Mouse (Mus musculus) midbrain, embryonic 16.5 days (tissue): Measurements from ENCODE around the gene Mrgprg. TPM values are rescaled to one million over a fixed set of nuclear protein-coding genes. Genes with fewer than 3 reads are reported as not detected.

Source experiments
- ATAC-seq: fragments of 200-750 bp; cut with Nextera tagmentation; 2 replicates; pipeline ENCODE4 v1.8.0; 2017; ENCODE audit warnings: moderate TSS enrichment
- H3K27ac ChIP-seq: fragments of 300-500 bp; sonication (generic); 2 replicates; pipeline ENCODE4 v1.5.1; 2014; ENCODE audit warnings: mild to moderate bottlenecking, low read length, mixed read lengths
- H3K27me3 ChIP-seq: fragments of 300-500 bp; sonication (generic); 2 replicates; pipeline ENCODE4 v1.6.1; 2014; ENCODE audit warnings: low read depth, low read length, mixed read lengths; ENCODE audit not compliant: control insufficient read depth, insufficient read depth
- H3K36me3 ChIP-seq: fragments of 300-500 bp; sonication (generic); 2 replicates; pipeline ENCODE4 v1.6.1; 2014; ENCODE audit warnings: mild to moderate bottlenecking, low read length, moderate library complexity, mixed read lengths; ENCODE audit not compliant: control insufficient read depth, insufficient read depth
- H3K4me1 ChIP-seq: fragments of 300-500 bp; sonication (generic); 2 replicates; pipeline ENCODE4 v1.6.1; 2014; ENCODE audit warnings: mild to moderate bottlenecking, low read length, mixed read lengths; ENCODE audit not compliant: control insufficient read depth, insufficient read depth
- H3K4me2 ChIP-seq: fragments of 300-500 bp; sonication (generic); 2 replicates; pipeline ENCODE4 v1.6.1; 2014; ENCODE audit warnings: mild to moderate bottlenecking, low read length, mixed read lengths
- H3K4me3 ChIP-seq: fragments of 300-500 bp; sonication (generic); 2 replicates; pipeline ENCODE4 v1.5.1; 2014; ENCODE audit warnings: low read depth, mild to moderate bottlenecking, low read length, moderate library complexity, mixed read lengths
- H3K9ac ChIP-seq: fragments of 300-500 bp; sonication (generic); 2 replicates; pipeline ENCODE4 v1.6.1; 2014; ENCODE audit warnings: low read depth, low read length, mixed read lengths
- H3K9me3 ChIP-seq: fragments of 300-500 bp; sonication (generic); replicated peaks from 2 replicates; pipeline ENCODE4 v1.6.1; 2014; ENCODE audit warnings: mild to moderate bottlenecking, low read length, mixed read lengths; ENCODE audit not compliant: control insufficient read depth, poor library complexity, severe bottlenecking
- WGBS: fragments of 180-500 bp; shearing (Covaris S2); extraction: QIAGEN DNeasy Blood & Tissue Kit; methylation state at CpG from one replicate; pipeline ENCODE4 v1.1.7; 2014; 5-methylcytosine and 5-hydroxymethylcytosine counted together
- polyA plus RNA-seq: library from polyadenylated mRNA; unstranded; fragments of >200 nt; fragmentation: Nextera tagmentation; extraction: Ambion mirVana; gene quantifications from 2 replicates; pipeline ENCODE4 v1.2.1, GENCODE M21; 2015

Mrgprg gene
- not detected in 2 replicates for polyA plus RNA-seq

DNA sequence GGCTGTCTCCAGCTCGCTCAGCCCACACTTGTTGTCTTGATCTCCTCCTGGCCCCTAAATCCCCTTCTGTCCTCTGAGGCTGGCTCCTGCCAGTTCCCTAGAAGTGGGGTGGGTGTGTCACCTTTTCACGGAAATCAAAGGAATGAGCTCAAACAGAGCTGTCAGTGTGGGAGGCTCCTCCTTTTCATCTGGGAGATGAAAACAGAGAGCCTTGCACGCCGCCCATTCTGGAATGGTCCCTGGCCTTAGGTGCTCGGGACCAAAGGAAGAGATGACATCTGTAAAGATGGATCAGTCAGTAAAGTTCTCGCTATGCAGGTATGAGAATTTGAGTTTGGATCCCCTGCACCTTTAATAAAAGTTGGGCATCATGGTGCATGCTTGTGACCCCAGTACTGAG, at the start of gene Mrgprg:
Gene Mrgprg (minus strand): TSS at position 101 of the 400 bp plus-strand sequence.
- H3K9me3 ChIP-seq: no peaks in the 10 kb centered on the region
- no peak within 1 kb of the TSS for H3K27ac ChIP-seq
- no peak within 1 kb of the TSS for H3K9ac ChIP-seq
- WGBS: 42% methylated on average over 6 of the region's 6 CpGs
- ATAC-seq: no peak
- H3K4me3 ChIP-seq: no peak within 1 kb of the TSS
- no peaks in the 10 kb centered on the region for H3K4me1 ChIP-seq
- no peaks in the 10 kb centered on the region; the same call in 1 of the 2 replicates for H3K27me3 ChIP-seq
- no peaks in the 10 kb centered on the region for H3K36me3 ChIP-seq
- H3K4me2 ChIP-seq: no peak within 1 kb of the TSS

DNA sequence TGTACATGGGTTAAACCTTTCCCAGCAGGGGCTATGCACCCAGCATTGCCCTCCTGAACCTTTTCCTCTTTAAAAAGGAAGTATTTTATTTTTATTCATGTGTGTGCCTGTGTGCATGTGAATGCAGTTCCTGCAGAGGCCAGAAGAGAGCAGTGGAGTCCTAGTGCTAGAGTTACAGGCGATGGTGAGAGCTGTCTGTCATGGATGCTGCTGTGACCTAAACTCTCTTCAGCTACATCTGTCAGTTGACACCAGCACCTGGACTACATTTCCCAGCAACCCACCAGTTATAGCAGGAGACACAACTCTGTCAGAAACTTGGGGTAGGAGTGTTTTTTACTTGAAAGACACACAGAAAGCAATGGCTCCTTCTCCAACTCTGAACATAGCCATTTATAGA, 42.1 kb upstream of the Mrgprg start:
- WGBS: 47% methylated on average over 1 of the region's 1 CpGs
- H3K36me3 ChIP-seq: peaks cover 3% of the 10 kb centered on the region
- no peaks in the 10 kb centered on the region for H3K4me1 ChIP-seq

DNA sequence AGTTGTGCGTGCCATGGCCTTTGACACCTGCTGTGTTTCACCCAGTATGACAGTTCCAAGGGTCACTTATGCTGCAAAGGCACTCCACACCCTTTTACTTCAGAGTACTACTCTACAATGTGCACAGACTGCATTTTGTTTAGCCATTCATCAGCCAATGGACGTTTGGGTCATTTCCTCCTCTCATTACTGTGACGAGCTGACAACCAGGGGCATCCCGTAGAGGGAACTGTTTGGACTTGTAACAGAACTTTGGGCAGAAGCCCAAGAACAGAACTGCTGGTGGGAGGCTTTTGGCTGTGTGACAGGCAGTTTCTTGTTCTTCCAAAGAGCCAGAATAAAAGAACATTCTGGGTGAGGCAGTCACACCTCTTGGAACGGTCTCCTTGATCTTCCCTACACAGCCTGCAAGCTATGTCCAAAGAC, 38.4 kb upstream of the Mrgprg start:
- Histone ChIP-seq H3K4me1 (no peaks in the 10 kb centered on the region), H3K9me3 (no peaks in the 10 kb centered on the region), H3K27me3 (no peaks in the 10 kb centered on the region), H3K27ac (no peak overlapping the region), H3K4me3 (no peak overlapping the region), H3K36me3 (peaks cover 2% of the 10 kb centered on the region; the same call in 1 of the 2 replicates), H3K4me2 (no peak overlapping the region), H3K9ac (no peak overlapping the region)
- 79% methylated on average over 5 of the region's 5 CpGs for WGBS
- no peak for ATAC-seq

More for the DNA sequence above, 42.1 kb upstream of the Mrgprg start:
- Histone ChIP-seq H3K27me3 (no peaks in the 10 kb centered on the region), H3K27ac (no peak overlapping the region), H3K9me3 (no peaks in the 10 kb centered on the region), H3K4me2 (no peak overlapping the region), H3K4me3 (no peak overlapping the region), H3K9ac (no peak overlapping the region)
- no peak for ATAC-seq

DNA sequence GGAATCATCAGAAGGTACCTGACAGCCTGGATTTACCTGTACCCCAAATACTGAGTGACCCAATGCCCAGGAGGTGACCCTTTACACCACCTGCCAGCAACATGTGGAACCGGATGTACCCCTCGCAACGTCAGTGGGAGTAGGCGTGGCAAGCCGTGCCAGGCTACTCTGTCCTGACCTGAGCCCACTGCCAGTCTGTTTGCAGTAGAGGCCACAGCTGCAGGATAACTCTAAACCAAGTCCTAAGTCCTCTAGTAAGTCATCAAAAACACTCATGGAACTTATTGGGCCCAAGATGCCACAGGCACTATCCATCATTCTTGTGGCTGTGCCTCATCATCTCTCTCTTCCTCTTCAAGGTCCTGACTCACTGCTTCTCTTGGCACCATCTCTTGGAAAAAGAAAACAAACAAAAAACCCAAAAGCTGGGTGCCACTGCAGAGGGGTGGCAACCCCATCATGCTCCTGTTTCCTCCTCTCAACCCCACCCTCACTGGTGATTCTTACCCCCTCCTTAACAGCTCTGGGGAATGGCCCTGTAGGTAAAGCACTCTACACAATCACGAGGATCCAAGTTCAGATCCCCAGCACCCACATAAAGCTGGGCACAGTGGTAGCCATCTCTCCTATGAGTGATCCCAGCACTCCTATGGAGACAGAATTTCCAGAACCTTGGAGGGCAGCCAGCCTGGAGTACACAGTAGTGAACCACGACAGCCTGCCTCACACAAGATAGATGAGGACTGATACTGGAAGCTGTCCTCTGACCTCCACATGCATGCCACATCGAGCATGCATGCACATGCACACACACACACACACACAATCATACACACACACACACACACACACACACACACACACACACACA, 34.6 kb upstream of the Mrgprg start:
- Histone ChIP-seq H3K9me3 (no peaks in the 10 kb centered on the region), H3K27me3 (no peaks in the 10 kb centered on the region), H3K4me3 (no peak overlapping the region), H3K27ac (no peak overlapping the region), H3K36me3 (peaks cover 26% of the 10 kb centered on the region), H3K4me2 (no peak overlapping the region), H3K9ac (no peak overlapping the region), H3K4me1 (no peaks in the 10 kb centered on the region)
- 91% methylated on average over 8 of the region's 8 CpGs for whole genome bisulfite sequencing
- no peak for ATAC-seq

DNA sequence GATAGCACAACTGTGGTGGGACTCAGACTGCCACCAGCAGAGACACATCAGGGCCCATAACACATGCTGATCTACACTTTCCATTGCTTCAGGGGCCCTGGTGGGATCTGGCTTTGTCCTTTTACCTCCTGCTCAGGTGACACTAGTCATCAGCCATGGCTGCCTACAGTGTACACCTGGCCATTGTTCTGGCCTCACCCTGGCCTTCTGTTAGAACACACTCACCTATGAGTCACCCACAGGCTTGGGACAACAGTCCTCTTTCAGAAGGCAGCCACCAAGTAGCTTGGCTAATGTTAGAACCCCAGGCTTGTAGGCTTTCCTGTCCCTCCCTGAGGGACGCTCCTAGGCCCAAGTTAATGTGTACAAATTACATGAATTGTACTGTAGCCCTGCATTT, 34.0 kb upstream of the Mrgprg start:
- 87% methylated on average over 1 of the region's 1 CpGs for WGBS
- ATAC-seq: no peak
- Histone ChIP-seq H3K4me1 (no peaks in the 10 kb centered on the region), H3K27me3 (no peaks in the 10 kb centered on the region), H3K9me3 (no peaks in the 10 kb centered on the region), H3K4me2 (no peak overlapping the region), H3K36me3 (peaks cover 29% of the 10 kb centered on the region), H3K4me3 (no peak overlapping the region), H3K27ac (no peak overlapping the region), H3K9ac (no peak overlapping the region)

DNA sequence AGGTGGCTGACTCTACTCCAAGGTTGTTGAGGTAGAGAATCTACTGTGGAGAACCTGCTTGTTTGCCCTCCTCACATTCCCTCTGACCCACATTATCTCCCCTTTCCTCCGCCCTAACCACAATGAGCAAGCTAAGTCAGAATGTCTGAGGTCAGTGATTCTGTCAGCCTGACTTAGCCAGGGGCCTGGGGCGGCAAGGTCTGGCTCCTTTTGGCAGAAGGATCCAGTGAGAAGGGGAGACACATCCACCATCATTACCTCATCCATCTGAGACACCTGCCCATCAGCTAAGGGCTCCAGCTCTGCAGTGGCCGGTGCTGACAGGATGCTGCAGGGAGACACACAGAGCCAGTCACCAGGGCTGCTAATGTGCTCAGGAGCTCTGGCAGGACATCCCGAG, 32.0 kb upstream of the Mrgprg start:
- no peaks in the 10 kb centered on the region for H3K4me1 ChIP-seq
- H3K9me3 ChIP-seq: no peaks in the 10 kb centered on the region
- H3K27ac ChIP-seq: no peak overlapping the region
- no peak overlapping the region for H3K4me2 ChIP-seq
- H3K4me3 ChIP-seq: no peak overlapping the region
- no peaks in the 10 kb centered on the region for H3K27me3 ChIP-seq
- peaks cover 31% of the 10 kb centered on the region for H3K36me3 ChIP-seq
- no peak overlapping the region for H3K9ac ChIP-seq
- no peak for ATAC-seq
- WGBS: 93% methylated on average over 4 of the region's 4 CpGs

DNA sequence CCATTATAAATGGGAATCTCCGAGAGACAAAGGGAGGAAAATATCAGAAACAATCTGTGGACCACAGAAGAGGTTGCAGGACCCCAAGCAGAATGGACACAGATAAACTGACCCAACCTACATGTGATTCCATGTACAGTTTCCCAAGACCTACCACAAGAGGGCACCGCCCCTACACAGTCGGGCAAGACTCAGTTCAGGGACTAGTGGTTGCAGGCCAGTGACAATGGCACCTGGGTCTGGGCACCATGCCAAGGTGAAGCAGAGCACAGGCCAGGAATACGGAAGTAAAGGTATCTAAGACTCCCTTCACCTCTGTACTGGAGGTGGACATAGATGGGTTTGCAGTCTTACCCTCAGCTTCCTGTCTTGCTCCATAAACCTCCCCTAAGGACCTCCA, 26.3 kb upstream of the Mrgprg start:
- no peak overlapping the region for H3K9ac ChIP-seq
- H3K4me1 ChIP-seq: no peaks in the 10 kb centered on the region
- no peak overlapping the region for H3K4me2 ChIP-seq
- peaks cover 14% of the 10 kb centered on the region; the same call in 1 of the 2 replicates for H3K36me3 ChIP-seq
- no peak for ATAC-seq
- no peak overlapping the region for H3K27ac ChIP-seq
- WGBS: 70% methylated on average over 4 of the region's 4 CpGs
- H3K27me3 ChIP-seq: no peaks in the 10 kb centered on the region
- no peak overlapping the region for H3K4me3 ChIP-seq
- no peaks in the 10 kb centered on the region for H3K9me3 ChIP-seq

DNA sequence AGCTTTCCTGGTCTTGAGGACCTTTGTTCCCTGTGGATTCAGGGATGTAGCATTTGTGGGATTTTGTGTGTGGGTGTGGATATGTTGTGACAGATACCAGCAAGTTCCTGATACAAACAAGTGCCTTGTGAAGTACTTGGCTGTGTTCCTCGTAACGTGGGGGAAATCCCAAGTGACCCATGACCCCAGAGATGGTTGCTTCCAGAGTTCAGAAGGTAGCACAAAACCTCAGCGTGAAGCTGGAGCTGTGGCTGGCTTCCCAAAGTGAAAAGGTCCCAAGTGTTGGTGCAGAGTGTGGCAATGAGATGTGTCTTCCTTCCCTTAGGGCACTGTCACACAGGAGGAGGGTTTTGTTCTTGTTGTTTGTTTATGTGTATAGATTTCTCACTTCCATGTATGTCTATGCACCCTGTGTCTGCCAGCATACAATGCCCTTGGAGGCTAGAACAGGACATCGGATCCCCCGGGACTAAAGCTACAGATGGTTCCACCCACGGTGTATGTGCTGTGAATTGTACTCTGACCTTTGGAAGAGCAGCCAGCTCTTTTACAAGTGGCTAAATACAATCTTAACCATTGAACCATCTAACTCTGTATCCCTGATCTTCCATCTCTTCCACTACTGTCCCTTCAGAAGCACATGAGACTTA, 25.7 kb upstream of the Mrgprg start:
- Histone ChIP-seq H3K27ac (no peak overlapping the region), H3K27me3 (no peaks in the 10 kb centered on the region), H3K4me2 (no peak overlapping the region), H3K4me1 (no peaks in the 10 kb centered on the region), H3K36me3 (peaks cover 10% of the 10 kb centered on the region; the same call in 1 of the 2 replicates), H3K9me3 (no peaks in the 10 kb centered on the region), H3K4me3 (no peak overlapping the region), H3K9ac (no peak overlapping the region)
- ATAC-seq: no peak
- WGBS: 83% methylated on average over 6 of the region's 6 CpGs
